Mouse (Mus musculus): ENCODE measurements at regions not wholly inside any gene's neighbourhood (a gene's known extent, or its start where the extent isn't known, plus 50 kb on each side); places are given as distances from the start of the nearest gene placed in this dataset.
"Not testable (repeated sequence)": the region's sequence is repeated elsewhere in the genome, so short reads cannot be mapped to it uniquely, and the experiment has no call there.

- DNase-seq (ENCODE audit: low spot score in 2 of 2) = not testable (repeated sequence)
These were observed 352.3 kb upstream of the Tmco5 start for GRCm38 (mm10) chr2:116526203-116526602.

- no peak for DNase-seq (ENCODE audit: low spot score in 2 of 2)
These were observed 342.0 kb upstream of the Tmco5 start for GRCm38 (mm10) chr2:116536453-116536852.

DNA sequence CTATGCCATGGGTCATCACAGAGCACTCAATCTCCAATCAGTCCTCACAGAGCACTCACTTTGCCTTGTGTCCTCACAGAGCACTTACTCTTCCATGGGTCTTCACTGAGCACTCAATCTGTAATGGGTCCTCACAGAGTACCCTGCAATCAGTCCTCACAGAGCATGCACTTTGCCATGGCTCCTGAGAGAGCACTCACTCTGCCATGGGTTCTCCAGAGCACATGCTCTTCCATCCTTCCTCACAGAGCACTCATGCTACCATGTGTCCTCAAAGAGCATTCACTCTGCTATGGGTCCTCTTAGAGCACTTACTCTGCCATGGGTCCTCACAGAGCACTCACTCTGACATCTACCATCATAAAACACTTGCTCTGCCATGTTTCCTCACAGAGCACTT is 319.1 kb upstream of the Tmco5 start:
- DNase-seq (ENCODE audit: low spot score in 2 of 2) = no peak

DNA sequence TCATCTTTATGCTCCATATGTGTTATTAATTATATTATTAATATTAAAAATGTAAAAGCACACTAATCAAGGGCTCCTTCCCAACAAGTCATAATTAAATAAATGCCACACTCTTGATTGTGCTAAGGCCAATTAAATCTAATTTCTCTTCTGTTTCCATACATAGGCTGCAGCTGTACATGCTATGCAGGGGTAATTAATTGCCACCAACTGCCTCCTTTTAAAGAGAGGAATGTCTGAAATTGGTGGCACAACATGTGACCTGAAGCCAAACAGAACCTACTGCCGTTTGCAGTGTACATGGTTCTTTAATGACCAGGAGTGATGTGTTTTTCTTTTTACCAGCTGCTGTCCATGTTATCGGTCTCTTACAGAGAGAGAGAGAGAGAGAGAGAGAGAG is 294.5 kb upstream of the Tmco5 start:
- no peak for DNase-seq (ENCODE audit: low spot score in 2 of 2)

- no peak for DNase-seq (ENCODE audit: low spot score in 2 of 2)
These were observed 292.1 kb upstream of the Tmco5 start for GRCm38 (mm10) chr2:116586203-116586959.

GRCm38 (mm10) chr2:116605869-116606268 is 272.6 kb upstream of the Tmco5 start:
- no peak for DNase-seq (ENCODE audit: low spot score in 2 of 2)

DNA sequence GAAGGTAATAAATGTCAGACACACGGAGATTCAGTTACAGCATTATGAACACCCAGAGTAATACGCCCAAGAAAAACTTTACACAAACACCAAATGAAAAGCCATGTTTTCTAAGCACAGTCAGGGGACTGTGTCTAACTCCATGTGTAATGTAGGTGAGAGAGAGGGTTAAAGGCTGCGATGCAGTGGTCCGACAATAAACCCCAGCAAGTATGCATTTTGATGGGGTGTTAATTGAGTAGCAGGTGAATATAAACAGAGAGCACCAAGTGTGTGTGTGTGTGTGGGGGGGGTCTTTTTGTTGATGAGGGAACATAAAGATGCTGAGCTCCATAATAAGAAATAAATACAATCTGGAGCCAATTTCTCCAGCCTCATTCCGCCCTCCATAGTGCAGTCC is 238.6 kb upstream of the Tmco5 start:
- no peak for DNase-seq (ENCODE audit: low spot score in 2 of 2)

- no peak for DNase-seq (ENCODE audit: low spot score in 2 of 2)
These were observed 226.4 kb upstream of the Tmco5 start for GRCm38 (mm10) chr2:116652106-116652505.

DNA sequence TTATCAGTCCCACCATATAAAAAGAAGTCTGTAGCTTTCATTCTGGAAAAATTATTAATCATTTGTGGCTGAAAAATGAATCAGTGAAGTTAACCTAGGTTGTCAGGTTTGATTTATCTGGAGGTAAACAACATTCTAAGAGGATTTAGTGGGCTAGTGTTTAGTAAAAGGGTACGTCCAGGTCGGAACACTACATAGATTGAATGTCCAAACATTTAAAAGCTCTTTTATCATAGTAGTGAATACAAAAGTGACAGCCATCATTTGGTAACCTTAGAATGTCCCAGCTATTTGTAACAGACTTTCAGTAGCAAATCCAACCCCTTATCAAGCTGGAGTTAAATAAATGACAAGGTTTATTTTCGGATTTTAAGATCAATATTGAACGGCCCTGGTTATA is 192.7 kb upstream of the Tmco5 start:
- DNase-seq (ENCODE audit: low spot score in 2 of 2) = no peak

DNA sequence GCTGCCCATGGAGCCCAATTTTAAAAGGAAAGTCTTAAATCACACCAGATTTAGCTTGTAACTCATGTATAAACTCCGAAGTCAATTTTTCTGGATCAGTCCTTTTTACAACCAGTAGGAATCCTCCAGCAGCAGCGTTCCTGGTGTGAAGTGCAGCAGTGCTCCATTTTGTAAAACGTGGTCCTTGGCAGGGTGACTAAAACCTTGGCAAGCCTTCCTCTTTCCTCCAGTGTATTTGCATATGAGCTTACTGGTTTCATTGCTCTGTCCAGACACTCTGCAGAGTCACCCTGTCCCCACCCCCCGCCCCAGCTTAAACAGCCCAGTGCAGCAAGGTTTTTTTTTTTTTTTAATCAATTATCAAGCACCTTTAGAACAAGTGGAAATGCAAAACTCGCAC is 180.9 kb upstream of the Tmco5 start:
- DNase-seq (ENCODE audit: low spot score in 2 of 2) = no peak

GRCm38 (mm10) chr2:116704705-116705104 is 173.8 kb upstream of the Tmco5 start:
- DNase-seq (ENCODE audit: low spot score in 2 of 2) = no peak

DNA sequence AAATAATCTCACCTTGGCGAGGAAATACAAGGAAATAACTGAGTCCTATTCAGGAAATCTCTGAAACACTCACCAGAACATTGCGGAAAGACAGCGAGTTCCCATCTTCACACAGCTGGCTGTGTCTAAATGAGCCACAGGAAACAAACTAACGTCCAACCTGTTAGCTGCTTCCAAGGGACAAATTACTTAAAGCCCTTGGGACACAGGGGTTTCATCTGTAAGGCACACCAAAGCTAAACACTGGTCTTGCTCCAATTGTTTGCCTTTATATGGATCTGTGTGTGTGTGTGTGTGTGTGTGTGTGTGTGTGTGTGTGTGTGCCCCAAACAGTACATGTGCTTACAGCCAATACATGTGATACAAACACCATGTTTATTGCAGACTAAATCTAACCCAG is 168.9 kb upstream of the Tmco5 start:
- peak in 1 of 2 experiments; percentile 1 for DNase-seq (ENCODE audit: low spot score in 2 of 2)

GRCm38 (mm10) chr2:116716529-116717201 is 161.8 kb upstream of the Tmco5 start:
- no peak for DNase-seq (ENCODE audit: low spot score in 2 of 2)

GRCm38 (mm10) chr2:116718637-116719036 is 159.9 kb upstream of the Tmco5 start:
- no peak for DNase-seq (ENCODE audit: low spot score in 2 of 2)

DNA sequence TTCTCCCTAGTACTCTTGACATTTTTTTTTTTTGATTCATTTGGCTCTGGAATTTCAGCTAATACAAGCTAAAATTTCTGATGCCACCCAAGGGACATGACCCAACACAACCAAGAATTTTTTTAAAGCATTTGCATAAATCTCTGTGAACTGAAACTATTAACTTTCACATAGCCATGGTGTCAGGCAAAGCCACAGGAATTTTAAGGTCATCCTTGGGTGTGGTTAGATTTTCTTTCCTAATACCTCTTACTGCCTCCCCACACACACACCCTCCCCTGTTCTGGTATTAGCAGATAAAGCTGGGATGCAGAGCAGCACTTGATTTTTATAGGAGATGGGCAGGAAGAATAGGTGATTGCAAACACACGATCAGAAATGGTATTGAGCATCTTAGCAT is 150.9 kb upstream of the Tmco5 start:
- DNase-seq (ENCODE audit: low spot score in 2 of 2) = no peak

DNA sequence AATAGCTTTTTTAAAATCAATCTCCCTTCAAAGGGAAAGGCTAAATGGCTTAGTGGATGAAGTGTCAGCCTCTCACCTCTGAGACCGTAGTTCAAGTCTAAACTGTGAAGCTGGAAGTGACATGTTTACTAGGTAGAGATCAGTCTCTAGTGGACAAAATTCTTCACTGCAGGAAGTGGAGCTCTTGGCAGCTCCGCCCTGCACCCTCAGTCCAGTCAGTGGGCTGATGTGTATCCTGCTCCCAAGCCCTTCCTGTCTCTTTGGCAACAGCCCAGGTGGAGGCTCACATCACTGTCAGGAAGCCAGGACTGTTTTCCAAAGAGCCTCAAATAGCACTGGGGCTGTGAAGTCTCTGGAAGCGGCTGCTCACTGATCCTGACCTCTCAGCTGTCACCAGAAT is 142.8 kb upstream of the Tmco5 start:
- DNase-seq (ENCODE audit: low spot score in 2 of 2) = peak; percentile 47 to 63

GRCm38 (mm10) chr2:116768459-116769047 is 109.9 kb upstream of the Tmco5 start:
- DNase-seq (ENCODE audit: low spot score in 2 of 2) = no peak

DNA sequence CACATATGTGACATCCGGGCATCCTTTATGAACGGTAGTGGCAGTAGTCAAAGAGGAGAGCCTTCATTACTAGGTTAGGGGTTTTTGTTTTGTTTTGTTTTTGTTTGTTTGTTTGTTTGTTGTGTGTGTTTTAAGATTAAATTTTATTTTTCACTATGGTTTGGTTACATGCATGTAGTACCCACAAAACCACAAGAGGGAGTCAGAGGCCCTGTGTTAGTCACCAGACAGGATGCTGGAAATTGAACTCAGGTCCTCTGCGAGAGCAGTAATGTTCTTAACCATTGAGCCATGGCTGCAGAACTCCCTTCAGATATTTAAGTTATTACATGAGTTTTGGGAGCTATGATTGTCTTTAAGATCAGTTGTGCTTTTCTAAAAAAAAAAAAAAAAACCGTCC is 109.3 kb upstream of the Tmco5 start:
- no peak for DNase-seq (ENCODE audit: low spot score in 2 of 2)

DNA sequence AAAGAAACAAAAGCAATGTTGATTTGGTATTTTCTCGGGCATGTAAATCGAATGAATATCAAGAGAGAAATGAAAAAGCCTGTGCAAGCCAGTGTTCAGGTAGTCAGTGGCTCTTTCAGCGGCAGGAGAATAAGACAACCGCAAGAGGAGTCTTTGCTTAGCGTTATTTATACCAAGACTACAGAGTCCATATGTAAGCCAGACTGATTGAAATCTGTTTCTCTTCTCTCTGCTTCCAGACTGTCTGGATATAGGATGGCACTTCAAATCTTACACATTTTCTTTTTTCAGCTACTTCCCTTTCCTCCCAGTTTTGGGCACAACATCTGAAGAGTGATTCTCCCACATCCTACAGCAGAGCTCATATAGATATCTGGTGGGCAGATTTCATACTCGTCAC is 105.9 kb upstream of the Tmco5 start:
- DNase-seq (ENCODE audit: low spot score in 2 of 2) = no peak

GRCm38 (mm10) chr2:116800141-116800540 is 78.3 kb upstream of the Tmco5 start:
- DNase-seq (ENCODE audit: low spot score in 2 of 2) = no peak

- no peak for DNase-seq (ENCODE audit: low spot score in 2 of 2)
These were observed 76.9 kb upstream of the Tmco5 start for GRCm38 (mm10) chr2:116801578-116801977.

DNA sequence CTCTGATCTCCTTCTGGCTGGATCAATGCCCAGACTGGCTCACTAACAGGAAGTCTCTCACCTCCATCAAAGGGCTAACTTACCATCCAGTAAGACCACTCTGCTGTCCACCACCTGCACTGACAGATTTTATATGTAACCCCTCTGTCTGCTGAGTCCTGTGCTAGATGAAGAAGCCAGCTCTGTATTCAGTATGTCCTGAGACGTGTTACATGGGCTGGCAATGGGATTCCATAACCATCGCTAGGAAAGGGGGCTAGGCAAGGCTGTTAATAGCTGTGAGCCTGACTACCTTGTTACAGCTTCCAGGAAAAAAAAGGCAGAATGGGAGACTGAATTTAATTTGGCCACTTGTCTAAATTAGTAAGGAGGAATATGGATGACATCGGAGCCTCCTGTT is 71.3 kb upstream of the Tmco5 start:
- DNase-seq (ENCODE audit: low spot score in 2 of 2) = no peak

- no peak for DNase-seq (ENCODE audit: low spot score in 2 of 2)
These were observed 70.9 kb upstream of the Tmco5 start for GRCm38 (mm10) chr2:116807636-116808035.
